Mouse (Mus musculus): Measurements from ENCODE around the gene Ttll10. TPM values are rescaled to one million over a fixed set of nuclear protein-coding genes. Genes with fewer than 3 reads are reported as not detected.

Ttll10 gene
- total RNA-seq (2021): under 1 TPM; 0.27 to 0.67 TPM
- long read RNA-seq, experiment 1: 0 reads
- long read RNA-seq, experiment 2, partial matches to known transcripts: 0 of 1 reads
- long read RNA-seq, experiment 2, other reads (novel, unspliced or antisense): 1 of 1 reads

- no peak for DNase-seq
Measured at GRCm38 (mm10) chr4:156059261-156059660, at the start of gene Ttll10. TSS of gene Ttll10 (minus strand) at chr4:156059414.

GRCm38 (mm10) chr4:156103342-156103741 lies 44.1 kb upstream of the Ttll10 start:
- DNase-seq: no peak

- DNase-seq: no peak
Measured at GRCm38 (mm10) chr4:156101481-156101903, 42.3 kb upstream of the Ttll10 start.

GRCm38 (mm10) chr4:156100501-156100900 lies 41.3 kb upstream of the Ttll10 start:
- no peak for DNase-seq

- DNase-seq: no peak
Measured at GRCm38 (mm10) chr4:156099427-156099826, 40.2 kb upstream of the Ttll10 start.

GRCm38 (mm10) chr4:156097770-156098366 lies 38.7 kb upstream of the Ttll10 start:
- no peak for DNase-seq

- no peak for DNase-seq
Measured at GRCm38 (mm10) chr4:156096191-156096590, 37.0 kb upstream of the Ttll10 start.

GRCm38 (mm10) chr4:156093758-156094157 lies 34.5 kb upstream of the Ttll10 start:
- DNase-seq: no peak

- no peak for DNase-seq
Measured at GRCm38 (mm10) chr4:156092765-156093164, 33.6 kb upstream of the Ttll10 start.

GRCm38 (mm10) chr4:156091236-156091635 lies 32.0 kb upstream of the Ttll10 start:
- DNase-seq: no peak

- DNase-seq: no peak
Measured at GRCm38 (mm10) chr4:156087398-156088087, 28.3 kb upstream of the Ttll10 start.

- DNase-seq: no peak
Measured at GRCm38 (mm10) chr4:156085256-156085655, 26.0 kb upstream of the Ttll10 start.

- DNase-seq: no peak
Measured at GRCm38 (mm10) chr4:156084096-156084879, 25.1 kb upstream of the Ttll10 start.

- DNase-seq: peak; percentile 60
Measured at GRCm38 (mm10) chr4:156083348-156083747, 24.1 kb upstream of the Ttll10 start.

- no peak for DNase-seq
Measured at GRCm38 (mm10) chr4:156082621-156083234, 23.5 kb upstream of the Ttll10 start.

- peak; percentile 30 for DNase-seq
Measured at GRCm38 (mm10) chr4:156077499-156078301, 18.5 kb upstream of the Ttll10 start.

GRCm38 (mm10) chr4:156076911-156077382 lies 17.7 kb upstream of the Ttll10 start:
- no peak for DNase-seq

- no peak for DNase-seq
Measured at GRCm38 (mm10) chr4:156070716-156071115, 11.5 kb upstream of the Ttll10 start.

GRCm38 (mm10) chr4:156070276-156070675 lies 11.1 kb upstream of the Ttll10 start:
- no peak for DNase-seq

GRCm38 (mm10) chr4:156069701-156070100 lies 10.5 kb upstream of the Ttll10 start:
- no peak for DNase-seq

- DNase-seq: no peak
Measured at GRCm38 (mm10) chr4:156067256-156067949, 8.2 kb upstream of the Ttll10 start.

All from adrenal gland, postnatal 10 days (tissue).